Mouse (Mus musculus): ENCODE measurements around the gene Gtpbp1.

GRCm38 (mm10) chr15:79740739-79741138, 50.1 kb downstream of the Gtpbp1 start:
- TF ChIP-seq CTCF (IDR thresholded peaks at IDR 0.05; ENCODE audit: borderline replicate concordance, insufficient read depth, low read length): no peak
- no peak for TF ChIP-seq POLR2A (IDR thresholded peaks at IDR 0.05; ENCODE audit: low read depth, low read length)

Data from embryonic fibroblast, embryonic 13.5 days (primary cell).